Comparison of ENCODE assay signal across 14 mouse cellular contexts in the genomic region with DNA sequence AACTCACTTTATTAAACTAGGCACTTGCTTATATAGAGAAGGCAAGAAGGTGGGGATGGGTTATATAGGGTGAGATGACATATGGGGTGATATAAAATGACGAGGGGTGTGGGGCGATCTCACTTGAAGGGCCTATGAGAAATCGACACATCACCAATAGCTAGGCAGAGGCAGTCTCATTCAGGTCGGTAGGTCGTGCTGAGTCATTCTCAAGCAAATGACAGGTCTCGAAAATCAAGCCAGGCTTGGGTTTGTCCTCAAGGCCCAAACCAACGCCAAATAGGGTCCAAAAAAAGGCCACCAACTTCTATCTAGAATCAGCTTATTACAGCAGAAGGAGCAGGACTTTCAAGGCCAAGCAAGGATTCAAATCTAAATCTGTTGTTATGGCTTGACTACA.
"Had no signal": no experiment of that assay in that cellular context is flagged by ENCODE, and none has a peak within 500 bp of the region (broad histone marks: within the 10 kb centered on the region; RNA-seq: fewer than 3 reads in every experiment).

No protein-coding gene starts in this region.

- H3K4me2 ChIP-seq: liver, embryonic 11.5 days; liver, embryonic 15.5 days; midbrain, embryonic 13.5 days; neural tube, embryonic 15.5 days had no signal

- H3K4me1 ChIP-seq: limb, embryonic 10.5 days; liver, embryonic 15.5 days; midbrain, embryonic 13.5 days; neural tube, embryonic 15.5 days had no signal

- H3K9me3 ChIP-seq: limb, embryonic 10.5 days; liver, embryonic 15.5 days; midbrain, embryonic 13.5 days; neural tube, embryonic 15.5 days had no signal

- DNase-seq: kidney, postnatal 25 days; lung, adult 2 months; lung, postnatal 36 days; right cerebral cortex, postnatal 4 days; spleen, adult 18-20 months; thymus, adult 18-20 months; thymus, postnatal 14 days had no signal

- H3K9ac ChIP-seq: liver, embryonic 15.5 days; midbrain, embryonic 13.5 days; neural tube, embryonic 15.5 days had no signal

- H3K36me3 ChIP-seq: limb, embryonic 10.5 days; liver, embryonic 15.5 days; midbrain, embryonic 13.5 days; neural tube, embryonic 15.5 days had no signal

- H3K27me3 ChIP-seq: liver, embryonic 15.5 days; midbrain, embryonic 13.5 days; neural tube, embryonic 15.5 days had no signal

- H3K4me3 ChIP-seq: left cerebral cortex, adult 2 months; limb, embryonic 10.5 days; liver, embryonic 15.5 days; midbrain, embryonic 13.5 days; neural tube, embryonic 15.5 days had no signal

- ATAC-seq: lung, postnatal 0 days; midbrain, embryonic 13.5 days had no signal

- H3K27ac ChIP-seq: left cerebral cortex, adult 2 months; limb, embryonic 10.5 days; liver, embryonic 15.5 days; midbrain, embryonic 13.5 days; neural tube, embryonic 15.5 days had no signal
